Mouse (Mus musculus) right cerebral cortex, adult 2 months (tissue): ENCODE results near the gene Hmgn3.
A peak's percentile ranks its signal among the peaks of the same experiment; 100 is the strongest.
"Not testable (repeated sequence)": the region's sequence is repeated elsewhere in the genome, so short reads cannot be mapped to it uniquely, and the experiment has no call there.

Experiments
- DNase-seq, 2 experiments: peaks; one replicate each; pipeline ENCODE4 v3.0.0; 2021 to 2022; ENCODE audit warnings: low spot score in 2 of 2

Gene Hmgn3

GRCm38 (mm10) chr9:83146446-83147188 is at the start of gene Hmgn3:
TSS of gene Hmgn3 (minus strand) at chr9:83146685.
- DNase-seq = peak; percentile 95 to 96

- no peak for DNase-seq
These were observed 49.3 kb upstream of the Hmgn3 start for GRCm38 (mm10) chr9:83195765-83196164.

- DNase-seq = no peak
These were observed 48.5 kb upstream of the Hmgn3 start for GRCm38 (mm10) chr9:83195007-83195406.

GRCm38 (mm10) chr9:83187752-83188151 is 41.3 kb upstream of the Hmgn3 start:
- DNase-seq = no peak

GRCm38 (mm10) chr9:83145591-83146445 is 667 bp downstream of the Hmgn3 start:
- DNase-seq = peak; percentile 78 to 86

GRCm38 (mm10) chr9:83129831-83130230 is 16.7 kb downstream of the Hmgn3 start:
- DNase-seq = no peak

- no peak for DNase-seq
These were observed 18.6 kb downstream of the Hmgn3 start for GRCm38 (mm10) chr9:83127840-83128239.

- not testable (repeated sequence) for DNase-seq
These were observed 20.0 kb downstream of the Hmgn3 start for GRCm38 (mm10) chr9:83126482-83126881.

GRCm38 (mm10) chr9:83119211-83119610 is 27.3 kb downstream of the Hmgn3 start:
- DNase-seq = no peak

GRCm38 (mm10) chr9:83117486-83117885 is 29.0 kb downstream of the Hmgn3 start:
- DNase-seq = no peak

- DNase-seq = no peak
These were observed 29.6 kb downstream of the Hmgn3 start for GRCm38 (mm10) chr9:83116774-83117474.

GRCm38 (mm10) chr9:83115676-83116075 is 30.8 kb downstream of the Hmgn3 start:
- no peak for DNase-seq

GRCm38 (mm10) chr9:83113800-83114217 is 32.7 kb downstream of the Hmgn3 start:
- no peak for DNase-seq

GRCm38 (mm10) chr9:83112305-83112768 is 34.1 kb downstream of the Hmgn3 start:
- no peak for DNase-seq

- no peak for DNase-seq
These were observed 34.7 kb downstream of the Hmgn3 start for GRCm38 (mm10) chr9:83111789-83112188.

GRCm38 (mm10) chr9:83111117-83111686 is 35.3 kb downstream of the Hmgn3 start:
- DNase-seq = no peak

GRCm38 (mm10) chr9:83110406-83111116 is 35.9 kb downstream of the Hmgn3 start:
- DNase-seq = no peak

GRCm38 (mm10) chr9:83109705-83110104 is 36.8 kb downstream of the Hmgn3 start:
- no peak for DNase-seq

GRCm38 (mm10) chr9:83108821-83109220 is 37.7 kb downstream of the Hmgn3 start:
- no peak for DNase-seq

GRCm38 (mm10) chr9:83103785-83104184 is 42.7 kb downstream of the Hmgn3 start:
- DNase-seq = no peak

- DNase-seq = no peak
These were observed 44.8 kb downstream of the Hmgn3 start for GRCm38 (mm10) chr9:83101691-83102090.
